Mouse (Mus musculus): ENCODE data around the gene Padi4.

GRCm38 (mm10) chr4:140755811-140756210, 18.2 kb downstream of the Padi4 start:
- no peak for TF ChIP-seq KAT2A (IDR thresholded peaks at IDR 0.05; ENCODE audit: insufficient replicate concordance, low read length)
- no peak for TF ChIP-seq GABPA (IDR thresholded peaks at IDR 0.05; ENCODE audit: insufficient replicate concordance, low read depth, low read length)
- no peak for TF ChIP-seq EP300 (IDR thresholded peaks at IDR 0.05; ENCODE audit: low read length)
- TF ChIP-seq ZMIZ1 (IDR thresholded peaks at IDR 0.05; ENCODE audit: low read depth, low read length): no peak
- no peak for TF ChIP-seq USF1 (IDR thresholded peaks at IDR 0.05; ENCODE audit: low read depth, low read length)
- no peak for TF ChIP-seq POLR2A (IDR thresholded peaks at IDR 0.05; ENCODE audit: low read depth, low read length)
- no peak for TF ChIP-seq TCF12 (IDR thresholded peaks at IDR 0.05; ENCODE audit: low read depth, low read length)
- TF ChIP-seq ELF1 (IDR thresholded peaks at IDR 0.05; ENCODE audit: low read depth, low read length): no peak

Measured in CH12.LX (cell line).